Mouse (Mus musculus) urinary bladder, postnatal 25 days (tissue): ENCODE data around the gene Srpk1.
"Not testable (repeated sequence)": the region's sequence is repeated elsewhere in the genome, so short reads cannot be mapped to it uniquely, and the experiment has no call there.

Source experiments
- DNase-seq: peaks from one replicate; pipeline ENCODE4 v3.0.0; 2022; ENCODE audit warnings: low spot score

Gene Srpk1

DNA sequence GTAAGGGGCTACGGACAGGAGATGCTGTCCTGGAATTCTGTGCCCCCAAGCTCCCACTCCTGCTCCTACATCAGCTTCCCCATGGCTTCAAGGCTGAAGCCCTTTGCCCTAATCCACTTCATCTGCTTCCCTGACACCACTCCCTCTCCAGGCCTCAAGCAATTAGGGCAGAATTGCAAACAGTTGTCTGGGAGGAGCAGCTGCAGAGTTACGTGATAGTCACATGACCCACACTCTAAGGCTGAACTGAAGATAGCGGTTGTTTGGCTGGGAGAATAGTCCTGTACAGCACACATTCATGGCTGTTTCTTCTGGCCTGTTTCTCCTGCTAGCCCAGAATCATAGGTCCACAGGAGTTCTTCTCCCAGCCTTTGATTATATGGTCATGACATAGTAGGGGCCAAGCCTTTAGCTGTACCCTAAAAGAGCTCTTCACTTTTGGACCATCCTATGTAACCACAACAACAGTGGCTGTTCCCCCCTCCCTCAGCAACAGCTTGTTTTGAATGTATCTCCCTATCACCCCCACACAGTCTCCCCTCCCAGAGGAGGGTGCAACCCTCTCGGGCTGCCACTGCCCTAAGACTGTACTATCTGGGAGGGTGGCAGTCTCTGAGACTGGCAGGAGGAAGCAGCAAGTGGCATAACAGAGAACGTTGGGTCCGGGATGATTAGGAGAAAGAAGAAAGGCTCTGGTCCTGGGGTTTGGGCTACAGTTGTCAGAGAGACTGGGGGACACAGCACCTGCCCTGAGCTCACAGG lies 65.7 kb downstream of the Srpk1 start:
- DNase-seq, result no peak

DNA sequence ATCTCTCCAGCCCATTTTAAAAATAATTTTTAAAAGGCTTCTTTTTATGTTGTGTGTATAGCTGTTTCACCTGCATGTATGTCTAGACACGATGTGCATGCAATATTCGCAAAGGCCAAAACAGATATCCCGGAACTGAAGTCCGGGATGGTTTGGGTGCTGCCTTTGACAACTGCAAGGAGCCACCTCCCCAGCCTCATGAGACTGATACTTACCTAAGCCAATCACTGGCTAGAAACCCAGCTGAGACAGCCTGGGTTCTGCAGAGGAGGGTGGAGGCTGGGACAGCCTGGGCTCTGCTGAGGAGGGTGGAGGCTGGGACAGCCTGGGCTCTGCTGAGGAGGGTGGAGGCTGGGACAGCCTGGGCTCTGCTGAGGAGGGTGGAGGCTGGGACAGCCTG lies 68.5 kb downstream of the Srpk1 start:
- DNase-seq, result not testable (repeated sequence)

DNA sequence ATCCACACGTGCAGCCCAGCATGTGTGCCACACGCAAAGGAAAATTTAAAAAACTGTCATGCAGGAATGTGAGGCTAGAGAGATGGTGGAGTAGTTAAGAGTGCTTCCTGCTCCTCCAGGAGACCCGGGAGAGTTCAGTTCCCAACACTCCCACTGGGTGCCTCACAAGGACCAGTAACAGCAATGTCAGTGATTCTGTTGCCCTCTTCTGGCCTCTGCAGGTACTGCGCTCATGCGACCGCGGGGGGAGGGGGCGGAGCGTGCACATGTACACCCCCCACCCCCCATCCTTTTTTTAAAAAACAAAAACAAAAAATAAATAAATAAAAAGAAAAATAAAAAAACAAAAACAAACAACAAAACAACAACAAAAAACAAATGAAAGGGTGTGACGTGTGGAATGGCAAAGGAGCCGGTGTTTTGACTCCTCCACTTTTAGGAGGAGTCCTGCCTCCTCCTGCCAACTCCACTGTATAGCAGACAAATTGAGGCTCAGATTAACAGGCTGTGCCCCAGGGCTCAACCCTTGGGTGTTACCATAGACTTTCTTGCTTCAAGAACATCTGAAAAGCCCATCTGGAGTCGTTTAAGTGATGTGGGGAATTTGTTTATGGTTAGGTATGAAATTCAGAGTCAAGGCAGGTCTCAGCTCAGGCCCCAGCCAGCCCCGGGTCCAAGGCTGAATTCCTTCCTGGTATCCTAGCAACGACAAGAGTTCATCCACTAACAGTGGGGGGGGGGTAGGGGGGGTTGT lies 69.3 kb downstream of the Srpk1 start:
- DNase-seq, result peak; percentile 65

DNA sequence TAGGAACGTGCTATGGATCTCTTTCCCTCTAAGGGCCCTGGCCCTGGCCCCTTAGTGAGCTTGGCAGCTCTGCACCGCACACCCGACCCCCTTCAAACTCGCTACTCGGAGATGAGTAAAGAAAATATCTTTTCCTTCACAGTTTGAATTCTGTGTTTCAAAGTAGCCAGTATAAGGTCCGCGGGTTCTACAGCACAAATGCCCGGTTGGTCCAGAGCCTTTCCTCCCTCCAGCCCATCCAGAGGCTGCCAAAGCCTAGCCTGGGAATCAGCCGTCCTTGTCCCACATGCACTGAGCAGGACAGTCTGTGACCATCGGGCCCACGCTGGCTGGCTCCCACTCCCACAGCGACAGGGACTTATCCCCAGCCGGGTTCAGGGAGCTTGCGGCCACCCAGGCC lies 73.4 kb downstream of the Srpk1 start, which contains the start of gene Clpsl2:
Clpsl2 (plus strand) TSS at position 301 of the 400 bp plus-strand sequence.
- no peak for DNase-seq

DNA sequence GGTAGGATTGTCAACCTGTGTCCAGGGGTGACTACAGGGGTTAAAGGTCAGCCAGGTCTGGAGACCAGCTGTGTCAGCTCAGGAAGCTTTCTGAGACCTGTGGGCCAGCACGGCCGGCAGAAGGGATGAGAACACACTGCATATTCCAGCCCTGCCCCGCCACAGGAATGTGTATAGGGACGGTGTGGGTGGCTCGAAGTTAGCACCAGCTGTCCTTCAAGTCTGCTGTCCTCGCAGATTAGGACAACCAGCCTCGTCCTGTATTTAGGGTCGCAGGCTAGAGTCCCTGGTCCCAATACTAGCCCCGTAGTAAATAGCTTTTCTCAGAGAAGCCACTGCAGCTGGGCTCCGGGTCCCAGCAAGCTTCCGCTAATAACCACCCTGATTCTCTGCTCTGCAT lies 74.0 kb downstream of the Srpk1 start:
- no peak for DNase-seq

DNA sequence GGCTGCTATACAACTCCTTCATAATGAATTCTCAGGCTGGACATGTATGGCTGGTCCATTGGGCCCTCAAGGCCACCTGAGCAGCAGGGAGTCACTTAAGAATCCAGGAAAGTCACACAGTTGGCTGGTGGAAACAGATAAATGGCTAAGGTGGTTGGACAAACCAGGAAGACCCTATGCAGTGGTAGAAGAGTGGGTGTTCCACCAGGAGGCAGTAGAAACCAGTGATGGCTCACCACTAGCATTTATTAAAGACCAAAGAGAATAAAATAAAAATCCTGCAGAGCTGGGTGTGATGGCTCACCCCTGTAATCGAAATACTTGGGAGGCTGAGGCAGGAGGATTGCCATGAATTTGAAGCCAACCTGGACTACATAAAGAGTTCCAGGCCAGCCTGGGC lies 75.6 kb downstream of the Srpk1 start:
- no peak for DNase-seq

DNA sequence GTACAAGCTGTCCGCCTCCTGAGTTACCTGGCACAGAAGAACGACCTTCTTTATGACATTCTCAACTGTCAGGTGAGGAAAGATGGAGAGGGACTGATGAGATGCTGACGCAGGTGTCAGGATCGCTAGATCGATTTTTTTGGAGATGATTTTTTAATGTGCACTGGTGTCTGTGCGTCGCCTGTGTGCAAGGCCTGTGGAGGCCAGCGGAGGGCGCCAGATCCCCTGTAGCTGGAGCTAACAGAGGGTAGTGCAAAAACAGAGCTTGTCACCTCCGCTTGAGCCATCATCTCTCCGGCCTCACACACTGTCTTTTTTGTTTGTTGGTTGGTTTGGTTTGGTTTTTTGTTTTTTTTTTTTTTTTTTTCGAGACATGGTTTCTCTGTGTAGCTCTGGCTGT lies 84.6 kb downstream of the Srpk1 start:
- no peak for DNase-seq
